Mouse (Mus musculus) hindbrain, embryonic 16.5 days (tissue): ENCODE data around the gene Ms4a2. TPM values are rescaled to one million over a fixed set of nuclear protein-coding genes. Genes with fewer than 3 reads are reported as not detected.

Source experiments
- ATAC-seq: fragments of 200-750 bp; cut with Nextera tagmentation; 2 replicates; pipeline ENCODE4 v1.8.0; 2017; ENCODE audit warnings: moderate TSS enrichment, moderate library complexity
- H3K27ac ChIP-seq: fragments of 300-500 bp; sonication (generic); 2 replicates; pipeline ENCODE4 v1.5.1; 2014; ENCODE audit warnings: low read depth, mild to moderate bottlenecking, control low read depth, low read length, moderate library complexity
- H3K27me3 ChIP-seq: fragments of 300-500 bp; sonication (generic); replicated peaks from 2 replicates; pipeline ENCODE4 v1.6.1; 2014; ENCODE audit warnings: low read length; ENCODE audit not compliant: control insufficient read depth, insufficient read depth
- H3K36me3 ChIP-seq: fragments of 300-500 bp; sonication (generic); 2 replicates; pipeline ENCODE4 v1.6.1; 2014; ENCODE audit warnings: mild to moderate bottlenecking, low read length, moderate library complexity, mixed read lengths; ENCODE audit not compliant: control insufficient read depth, insufficient read depth
- H3K4me1 ChIP-seq: fragments of 300-500 bp; sonication (generic); 2 replicates; pipeline ENCODE4 v1.6.1; 2014; ENCODE audit warnings: low read depth, low read length; ENCODE audit not compliant: control insufficient read depth, insufficient read depth
- H3K4me2 ChIP-seq: fragments of 300-500 bp; sonication (generic); 2 replicates; pipeline ENCODE4 v1.6.1; 2014; ENCODE audit warnings: mild to moderate bottlenecking, low read length, control low read depth, moderate library complexity
- H3K4me3 ChIP-seq: fragments of 300-500 bp; sonication (generic); 2 replicates; pipeline ENCODE4 v1.5.1; 2014; ENCODE audit warnings: mild to moderate bottlenecking, low read length, control low read depth, moderate library complexity
- H3K9ac ChIP-seq: fragments of 300-500 bp; sonication (generic); 2 replicates; pipeline ENCODE4 v1.6.1; 2014; ENCODE audit warnings: low read depth, mild to moderate bottlenecking, control low read depth, low read length, moderate library complexity
- H3K9me3 ChIP-seq: fragments of 300-500 bp; sonication (generic); 2 replicates; pipeline ENCODE4 v1.6.1; 2014; ENCODE audit warnings: mild to moderate bottlenecking, low read length, moderate library complexity; ENCODE audit not compliant: control insufficient read depth
- WGBS: fragments of 180-500 bp; shearing (Covaris S2); extraction: QIAGEN DNeasy Blood & Tissue Kit; methylation state at CpG from one replicate; pipeline ENCODE4 v1.1.7; 2014; 5-methylcytosine and 5-hydroxymethylcytosine counted together
- polyA plus RNA-seq: library from polyadenylated mRNA; unstranded; fragments of >200 nt; fragmentation: Nextera tagmentation; extraction: Ambion mirVana; gene quantifications from 2 replicates; pipeline ENCODE4 v1.2.1, GENCODE M21; 2015

Gene Ms4a2
- polyA plus RNA-seq = 0.10 and 0.32 TPM in 2 replicates

GRCm38 (mm10) chr19:11623551-11623950, at the start of gene Ms4a2:
Gene Ms4a2 (minus strand): TSS chr19:11623719.
- Histone ChIP-seq H3K9ac (no peak within 1 kb of the TSS), H3K4me3 (no peak within 1 kb of the TSS), H3K4me1 (no peaks in the 10 kb centered on the region), H3K27ac (no peak within 1 kb of the TSS), H3K9me3 (no peaks in the 10 kb centered on the region), H3K27me3 (no peaks in the 10 kb centered on the region), H3K4me2 (no peak within 1 kb of the TSS), H3K36me3 (no peaks in the 10 kb centered on the region)
- 83% methylated on average over 2 of the region's 2 CpGs for WGBS
- ATAC-seq = no peak

DNA sequence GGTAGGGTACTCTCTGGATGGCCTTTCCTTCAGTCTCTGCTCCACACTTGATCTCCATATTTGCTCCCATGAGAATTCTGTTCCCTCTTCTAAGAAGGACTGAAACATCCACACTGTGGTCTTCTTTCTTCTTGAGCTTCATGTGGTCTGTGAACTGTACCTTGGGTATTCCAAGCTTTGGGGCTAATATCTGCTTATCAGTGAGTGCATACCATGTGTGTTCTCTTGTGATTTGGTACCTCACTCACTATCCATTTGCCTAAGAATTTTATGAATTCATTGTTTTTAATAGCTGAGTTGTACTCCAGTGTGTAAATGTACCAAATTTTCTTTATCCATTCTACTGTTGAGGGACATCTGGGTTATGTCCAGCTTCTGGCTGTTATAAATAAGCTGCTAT, 38.0 kb upstream of the Ms4a2 start:
- Histone ChIP-seq H3K27me3 (no peaks in the 10 kb centered on the region), H3K9ac (no peak overlapping the region), H3K4me1 (no peaks in the 10 kb centered on the region), H3K4me3 (no peak overlapping the region), H3K9me3 (no peaks in the 10 kb centered on the region), H3K4me2 (no peak overlapping the region), H3K27ac (no peak overlapping the region), H3K36me3 (no peaks in the 10 kb centered on the region)
- no peak for ATAC-seq

DNA sequence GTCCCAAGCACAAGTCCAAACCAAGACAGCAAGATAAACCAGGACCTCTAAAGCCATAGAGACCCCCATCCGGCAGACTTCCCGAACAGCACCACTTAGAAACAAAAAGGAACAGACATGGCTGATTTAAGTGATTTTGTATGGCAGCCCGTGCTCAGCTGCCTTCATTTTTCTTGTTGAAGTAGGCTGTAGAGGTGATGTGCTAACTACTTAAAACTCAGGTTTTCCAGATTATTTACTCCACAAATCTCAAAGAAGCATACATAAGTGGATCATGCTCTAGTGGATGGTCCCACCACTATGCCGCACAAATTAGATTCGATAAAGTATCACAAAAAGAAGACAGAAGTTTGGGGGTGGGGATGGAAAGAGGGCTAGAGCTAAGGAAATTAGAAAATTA, 36.9 kb upstream of the Ms4a2 start, which contains the start of gene Oosp2:
Oosp2 (minus strand) TSS at position 101 of the 400 bp plus-strand sequence.
- no peak within 1 kb of the TSS for H3K4me3 ChIP-seq
- no peak within 1 kb of the TSS for H3K27ac ChIP-seq
- no peaks in the 10 kb centered on the region for H3K4me1 ChIP-seq
- 90% methylated on average over 5 of the region's 5 CpGs for WGBS
- H3K36me3 ChIP-seq = no peaks in the 10 kb centered on the region
- ATAC-seq = no peak
- H3K27me3 ChIP-seq = no peaks in the 10 kb centered on the region
- no peak within 1 kb of the TSS for H3K4me2 ChIP-seq
- H3K9ac ChIP-seq = no peak within 1 kb of the TSS
- H3K9me3 ChIP-seq = no peaks in the 10 kb centered on the region

DNA sequence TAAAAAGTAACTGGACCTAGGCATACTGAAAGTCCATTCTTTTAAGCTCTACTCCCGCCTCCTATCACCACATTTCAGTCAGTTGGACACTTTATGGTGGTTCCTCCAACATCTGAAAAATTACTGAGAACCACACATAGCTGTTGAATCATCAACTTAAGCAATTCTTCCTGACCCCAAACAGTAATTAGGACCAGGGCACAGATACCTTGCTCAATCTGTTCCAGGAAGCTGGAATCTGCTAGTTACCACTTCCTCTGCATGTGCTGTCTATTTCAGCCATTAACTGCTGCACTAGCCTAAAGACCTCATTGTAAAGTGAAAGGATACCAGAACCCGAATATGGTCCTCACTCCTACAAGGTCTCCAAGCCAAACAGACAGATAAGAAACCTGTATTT, 35.6 kb upstream of the Ms4a2 start:
- H3K4me1 ChIP-seq = no peaks in the 10 kb centered on the region
- H3K27me3 ChIP-seq = no peaks in the 10 kb centered on the region
- ATAC-seq = no peak
- H3K4me2 ChIP-seq = no peak overlapping the region
- H3K27ac ChIP-seq = no peak overlapping the region
- WGBS = 88% methylated on average over 2 of the region's 2 CpGs
- no peaks in the 10 kb centered on the region for H3K36me3 ChIP-seq
- H3K9me3 ChIP-seq = no peaks in the 10 kb centered on the region
- H3K4me3 ChIP-seq = no peak overlapping the region
- no peak overlapping the region for H3K9ac ChIP-seq

DNA sequence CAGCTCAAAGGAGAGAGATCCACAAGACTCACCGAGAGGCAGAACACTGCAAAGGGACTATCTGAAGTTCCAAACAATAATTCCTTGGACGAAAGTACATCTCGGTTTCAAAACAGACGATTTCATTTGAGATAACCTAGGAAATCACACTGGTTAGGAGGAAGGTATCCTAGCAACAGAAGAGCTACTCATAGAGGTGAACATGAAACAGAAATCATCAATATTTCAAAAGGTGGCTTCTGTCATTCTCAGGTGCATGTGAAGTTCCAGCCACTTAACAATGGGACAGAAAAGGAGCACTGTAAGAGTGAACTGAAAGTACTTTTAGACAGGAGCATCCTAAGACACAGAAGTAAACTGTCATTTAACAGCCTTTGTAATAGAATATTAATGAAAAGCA, 26.0 kb upstream of the Ms4a2 start:
- H3K4me3 ChIP-seq = no peak overlapping the region
- 74% methylated on average over 4 of the region's 4 CpGs for WGBS
- H3K9me3 ChIP-seq = no peaks in the 10 kb centered on the region
- no peak overlapping the region for H3K4me2 ChIP-seq
- H3K36me3 ChIP-seq = no peaks in the 10 kb centered on the region
- no peak overlapping the region for H3K9ac ChIP-seq
- no peaks in the 10 kb centered on the region for H3K27me3 ChIP-seq
- no peak for ATAC-seq
- H3K4me1 ChIP-seq = no peaks in the 10 kb centered on the region
- H3K27ac ChIP-seq = no peak overlapping the region

DNA sequence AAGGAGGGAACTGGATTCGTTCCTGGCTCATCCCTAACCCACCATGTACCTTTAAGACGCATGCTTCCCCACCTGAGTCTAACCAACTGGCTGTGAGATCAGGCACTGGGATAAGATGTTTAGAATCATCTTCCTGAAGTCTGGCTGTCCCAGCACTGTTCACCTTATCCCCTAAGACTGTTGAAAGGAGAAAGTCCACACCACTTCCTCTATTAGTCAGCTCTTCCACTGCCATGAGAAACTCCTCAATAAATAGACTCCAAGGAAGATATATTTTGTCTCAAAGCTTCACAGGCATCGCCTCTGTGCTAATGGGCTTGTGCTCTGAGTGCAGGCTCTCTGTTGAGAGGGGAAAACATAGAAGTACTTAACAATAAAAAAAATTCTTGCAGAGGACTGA, 22.6 kb upstream of the Ms4a2 start:
- Histone ChIP-seq H3K27me3 (no peaks in the 10 kb centered on the region), H3K9me3 (no peaks in the 10 kb centered on the region), H3K9ac (no peak overlapping the region), H3K36me3 (no peaks in the 10 kb centered on the region), H3K4me2 (no peak overlapping the region), H3K27ac (no peak overlapping the region), H3K4me3 (no peak overlapping the region), H3K4me1 (no peaks in the 10 kb centered on the region)
- WGBS = 86% methylated on average over 3 of the region's 3 CpGs
- ATAC-seq = no peak

DNA sequence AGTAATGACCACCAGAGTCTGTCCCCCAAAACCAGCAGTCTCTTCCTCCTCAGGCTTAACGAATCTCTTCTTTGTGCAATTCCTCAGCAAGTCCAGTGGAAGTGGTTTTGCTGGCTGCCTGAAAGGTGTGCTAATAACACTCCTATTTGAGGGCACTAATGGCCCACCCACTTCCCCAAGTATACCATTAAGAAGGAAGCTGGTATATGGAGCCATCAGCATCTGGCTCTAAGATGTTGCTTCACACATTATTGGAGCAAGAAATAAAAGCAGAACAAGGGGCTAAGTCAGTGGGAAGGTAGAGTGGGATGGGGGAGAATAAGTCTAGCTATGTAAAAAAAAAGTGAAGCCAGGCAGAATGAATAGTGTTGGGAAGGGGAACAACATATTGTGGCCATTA, 17.2 kb upstream of the Ms4a2 start, which contains the start of gene Ms4a3:
Ms4a3 (minus strand) TSS at position 120 of the 400 bp plus-strand sequence.
- H3K4me2 ChIP-seq = no peak within 1 kb of the TSS
- H3K4me3 ChIP-seq = no peak within 1 kb of the TSS
- no peaks in the 10 kb centered on the region for H3K4me1 ChIP-seq
- no peak for ATAC-seq
- WGBS = 100% methylated on average over 1 of the region's 1 CpGs
- no peak within 1 kb of the TSS for H3K27ac ChIP-seq
- no peaks in the 10 kb centered on the region for H3K27me3 ChIP-seq
- no peaks in the 10 kb centered on the region for H3K36me3 ChIP-seq
- H3K9me3 ChIP-seq = no peaks in the 10 kb centered on the region
- no peak within 1 kb of the TSS for H3K9ac ChIP-seq

GRCm38 (mm10) chr19:11639038-11639437, 15.5 kb upstream of the Ms4a2 start:
- Histone ChIP-seq H3K4me1 (no peaks in the 10 kb centered on the region), H3K9ac (no peak overlapping the region), H3K4me2 (no peak overlapping the region), H3K36me3 (no peaks in the 10 kb centered on the region), H3K27me3 (no peaks in the 10 kb centered on the region), H3K9me3 (no peaks in the 10 kb centered on the region), H3K4me3 (no peak overlapping the region), H3K27ac (no peak overlapping the region)
- 82% methylated on average over 4 of the region's 4 CpGs for WGBS
- ATAC-seq = no peak

DNA sequence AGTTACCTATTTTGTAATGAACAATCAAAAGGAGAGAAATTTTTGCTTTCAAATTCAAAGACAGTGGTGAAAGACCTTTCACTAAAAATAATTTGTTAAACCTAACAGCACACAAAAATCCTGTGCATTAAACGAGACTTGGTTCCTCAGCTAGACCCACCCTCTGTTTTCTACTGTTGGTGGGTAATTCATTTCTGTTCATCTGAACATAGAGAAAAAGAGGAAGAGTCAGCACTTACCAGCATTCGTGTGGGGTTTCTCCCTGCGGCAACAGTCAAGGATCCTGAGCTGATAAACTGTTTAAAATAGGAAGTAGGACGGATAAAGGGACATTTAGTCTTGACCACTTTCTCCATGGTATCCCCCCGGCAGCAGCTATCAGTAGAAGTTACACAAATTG, 12.1 kb upstream of the Ms4a2 start:
- 89% methylated on average over 5 of the region's 5 CpGs for WGBS
- Histone ChIP-seq H3K4me3 (no peak overlapping the region), H3K27ac (no peak overlapping the region), H3K27me3 (no peaks in the 10 kb centered on the region), H3K36me3 (no peaks in the 10 kb centered on the region), H3K4me1 (no peaks in the 10 kb centered on the region), H3K9ac (no peak overlapping the region), H3K4me2 (no peak overlapping the region), H3K9me3 (no peaks in the 10 kb centered on the region)
- no peak for ATAC-seq

DNA sequence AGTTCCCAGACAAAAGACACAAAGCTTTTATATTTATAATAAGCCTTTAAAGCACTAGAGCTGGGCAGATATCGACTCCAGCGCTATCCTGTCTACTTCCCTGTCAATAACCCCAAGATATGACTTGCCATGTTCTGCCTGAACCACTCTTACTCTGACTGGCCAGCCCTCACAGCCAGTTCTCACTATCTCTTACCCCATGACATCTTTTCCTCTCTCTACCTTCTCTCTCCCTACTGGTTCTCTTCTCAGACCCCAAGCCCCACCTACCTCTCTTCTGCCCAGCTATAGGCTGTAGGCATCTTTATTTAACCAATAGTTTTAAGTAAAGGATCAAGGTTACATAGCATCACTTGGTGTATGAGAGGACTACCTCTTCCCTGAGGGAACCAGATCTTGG, 10.8 kb upstream of the Ms4a2 start:
- no peak for ATAC-seq
- H3K4me2 ChIP-seq = no peak overlapping the region
- H3K9ac ChIP-seq = no peak overlapping the region
- no peaks in the 10 kb centered on the region for H3K36me3 ChIP-seq
- no peaks in the 10 kb centered on the region for H3K27me3 ChIP-seq
- 78% methylated on average over 2 of the region's 2 CpGs for WGBS
- no peaks in the 10 kb centered on the region for H3K9me3 ChIP-seq
- no peak overlapping the region for H3K27ac ChIP-seq
- no peak overlapping the region for H3K4me3 ChIP-seq
- no peaks in the 10 kb centered on the region for H3K4me1 ChIP-seq
